Mouse (Mus musculus) left cerebral cortex, postnatal 10 days (tissue): ENCODE measurements at regions not wholly inside any gene's neighbourhood (a gene's known extent, or its start where the extent isn't known, plus 50 kb on each side); places are given as distances from the start of the nearest gene placed in this dataset.

Experiments
- DNase-seq, 2 experiments: peaks; one replicate each; pipeline ENCODE4 v3.0.0; 2021 to 2022; ENCODE audit warnings: low spot score in 2 of 2, mixed read lengths in 1 of 2; ENCODE audit errors: extremely low spot score in 1 of 2
- intact Hi-C: fragments of 180-260 bp; cut with DNase I; formaldehyde crosslinking; loops from one replicate; pipeline ENCODE4 v1.15.1; 2025

DNA sequence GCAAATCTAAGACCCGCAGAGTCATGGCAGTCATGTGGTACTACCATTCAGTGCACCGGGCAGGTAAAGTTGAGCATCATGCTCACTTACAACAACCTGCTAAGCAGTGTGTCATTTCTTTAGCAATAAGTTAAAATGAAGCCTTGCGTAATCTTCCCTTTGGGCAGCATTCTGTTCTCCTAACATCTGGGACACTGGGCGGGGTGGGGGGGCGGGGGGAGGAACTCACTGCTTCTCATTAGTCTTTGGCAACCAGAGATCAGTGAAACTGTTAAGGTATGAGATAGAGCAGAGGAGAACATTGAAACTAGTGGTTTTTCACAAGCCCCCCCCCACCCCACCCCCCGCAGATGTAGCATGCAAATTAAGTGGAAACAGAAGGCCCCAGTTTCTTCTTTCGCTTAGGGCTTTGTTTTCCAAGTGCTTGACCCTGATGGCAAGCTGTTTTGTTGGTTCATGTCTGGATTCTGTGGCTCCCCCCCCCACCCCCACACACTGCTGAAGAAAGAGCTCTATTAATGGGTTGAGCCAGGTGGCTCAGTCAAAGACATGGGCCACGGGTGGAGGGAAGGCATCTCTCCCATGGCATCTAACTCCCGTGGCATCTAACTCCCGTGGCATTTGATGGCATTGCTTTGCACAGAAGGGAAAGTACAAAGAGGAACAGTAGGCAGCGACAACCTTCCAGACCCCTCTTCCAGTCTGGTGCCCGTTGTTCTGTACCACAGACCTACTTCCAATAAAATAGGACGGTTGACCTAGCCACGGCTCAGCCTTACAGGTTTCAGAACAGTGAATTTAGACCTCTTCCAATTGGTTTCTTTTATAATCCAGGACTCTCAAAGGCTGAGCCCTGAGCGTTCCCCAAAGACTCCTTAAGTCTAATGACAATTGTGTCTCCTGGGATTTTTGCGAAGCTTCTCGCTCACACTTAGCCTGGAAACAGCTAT lies 97.2 kb upstream of the Cpm start:
- DNase-seq = no peak
- intact Hi-C loops = no loop called here

DNA sequence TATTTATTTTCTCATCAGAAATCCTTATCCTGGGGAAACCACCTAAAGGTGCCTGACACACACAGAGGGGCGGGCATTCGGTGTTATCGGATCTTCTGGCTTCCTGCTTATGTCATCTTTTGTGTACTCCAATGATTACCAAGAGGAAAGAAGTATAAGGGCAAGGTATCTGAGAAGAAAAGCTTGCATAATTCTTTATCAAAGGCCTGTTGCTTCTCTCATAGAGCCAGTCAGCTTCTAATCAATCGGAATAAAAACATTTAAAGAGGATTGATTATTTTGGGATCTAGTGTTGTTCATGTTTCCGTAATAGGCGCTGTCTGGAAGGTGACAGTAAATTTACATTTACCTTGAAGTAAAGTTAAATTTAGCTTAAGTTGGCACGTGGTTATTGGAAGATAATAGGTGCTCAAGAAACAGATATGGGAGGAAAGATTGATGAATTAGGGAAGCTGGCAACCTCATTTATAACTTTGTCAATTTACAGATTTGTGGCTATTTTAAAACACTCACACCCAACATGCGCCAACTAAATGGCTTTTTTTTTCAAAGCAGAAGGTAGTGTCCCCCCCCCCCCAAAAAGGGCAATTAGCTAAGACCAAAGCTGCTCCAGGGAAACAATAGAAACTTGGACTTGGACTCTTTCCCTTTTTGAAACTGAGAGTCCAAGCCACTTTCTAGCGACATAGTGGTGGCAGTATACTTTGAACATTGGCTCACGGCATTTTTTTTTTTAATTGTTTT lies 98.3 kb upstream of the Cpm start:
- no peak for DNase-seq
- intact Hi-C loops = no loop called here

DNA sequence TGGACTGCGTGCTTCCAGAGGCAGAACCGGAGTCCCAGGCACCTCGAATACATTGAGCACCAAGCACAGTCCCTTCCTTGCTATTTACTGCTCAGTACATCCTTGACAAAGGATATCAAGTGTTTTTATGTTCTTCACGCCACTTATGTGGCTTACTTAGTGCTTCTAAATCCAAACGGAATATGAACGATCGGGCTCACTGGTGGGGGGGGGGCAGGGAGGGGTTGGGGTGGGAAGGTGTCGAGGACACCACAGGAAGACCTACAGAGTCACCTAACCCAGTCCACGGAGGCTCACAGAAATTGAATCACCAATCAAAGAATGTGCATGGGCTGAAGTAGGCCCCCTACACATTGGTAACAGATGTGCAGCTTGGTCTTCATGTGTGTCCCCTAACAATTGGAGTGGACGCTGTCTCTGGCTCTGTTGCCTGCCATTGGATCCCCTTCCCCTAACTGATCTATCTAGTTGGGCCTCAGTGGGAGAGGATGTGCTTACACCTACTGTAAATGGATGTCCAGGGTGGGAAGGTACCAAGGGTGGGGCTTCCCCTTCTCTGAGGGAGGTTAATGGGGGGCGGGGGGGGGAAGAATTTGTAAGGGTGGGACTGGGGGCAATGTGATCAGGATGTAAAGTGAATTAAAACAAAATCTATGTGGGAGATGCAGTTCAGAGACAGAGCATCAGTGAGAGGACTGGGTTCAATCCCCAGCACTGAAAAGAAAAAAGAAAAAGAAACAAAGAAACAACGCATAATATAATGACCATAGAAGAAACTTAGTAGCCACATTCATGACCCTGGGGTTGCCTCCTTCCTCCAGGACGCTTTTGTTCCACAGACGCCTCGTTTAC lies 99.1 kb upstream of the Cpm start:
- DNase-seq = no peak
- intact Hi-C loops = no loop called here

DNA sequence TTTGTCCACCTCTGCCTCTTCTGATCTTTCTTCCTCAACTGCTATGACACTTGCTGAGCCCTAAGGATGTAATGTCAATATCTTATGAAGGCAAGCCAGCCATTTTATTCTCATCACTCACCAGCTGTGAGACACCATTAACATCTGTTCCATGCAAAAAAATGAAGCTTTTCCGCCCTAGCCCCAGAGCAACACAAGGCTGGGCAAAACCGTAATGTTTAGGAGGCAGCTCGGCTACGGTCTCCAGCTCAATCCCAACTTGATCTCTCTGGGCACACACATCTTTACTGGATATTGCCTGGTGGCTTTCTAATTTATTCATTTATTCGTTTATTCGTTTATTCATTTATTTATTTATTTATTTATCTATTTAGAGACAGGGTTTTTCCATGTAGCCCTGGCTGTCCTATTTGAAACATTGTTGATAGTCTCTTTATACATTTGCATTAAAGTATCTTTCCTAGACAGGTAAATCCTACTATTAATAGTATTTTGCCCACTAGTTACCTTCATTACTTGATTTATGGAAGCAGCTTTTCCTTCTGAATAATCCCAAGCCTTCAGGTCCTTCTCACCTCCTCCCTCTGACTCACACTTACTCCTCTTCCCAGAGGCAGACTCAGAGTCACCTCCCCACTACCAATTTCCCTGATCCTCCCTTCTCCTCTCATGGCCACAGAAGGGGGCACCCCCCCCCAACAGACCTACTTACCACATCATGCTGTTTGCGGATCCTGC lies 99.9 kb upstream of the Cpm start:
- no peak for DNase-seq
- intact Hi-C loops = no loop called here

DNA sequence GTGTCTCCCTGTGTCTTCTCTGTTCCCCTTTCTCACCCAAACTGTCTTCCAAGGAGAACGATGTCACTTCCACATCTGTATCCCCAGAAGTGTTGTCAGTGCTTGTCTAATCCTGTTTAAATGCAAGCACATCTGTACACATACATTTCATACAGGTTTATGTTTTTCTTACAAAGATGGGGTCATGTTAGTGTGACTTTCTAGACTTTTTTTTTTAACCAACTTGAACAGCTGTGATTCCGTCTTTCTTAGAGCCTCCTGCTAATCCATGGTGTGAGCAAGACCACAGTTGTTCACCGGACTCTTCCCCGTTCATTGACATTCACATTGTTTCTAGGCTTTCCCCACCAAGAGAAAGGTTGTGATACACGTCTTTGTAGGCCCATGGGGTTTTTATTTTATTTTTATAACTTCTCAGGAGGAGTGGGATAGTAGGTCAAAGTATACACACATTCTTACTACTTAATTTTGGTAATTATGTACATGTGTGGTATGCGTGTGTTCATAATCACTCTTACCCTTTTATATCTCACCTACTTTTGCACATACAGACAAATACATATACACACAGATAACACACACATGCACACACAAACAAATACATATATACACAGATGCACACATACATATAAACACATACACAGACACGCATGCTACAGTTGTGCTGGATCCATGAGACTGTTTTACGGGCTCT lies 100.6 kb upstream of the Cpm start:
- no peak for DNase-seq
- intact Hi-C loops = no loop called here

DNA sequence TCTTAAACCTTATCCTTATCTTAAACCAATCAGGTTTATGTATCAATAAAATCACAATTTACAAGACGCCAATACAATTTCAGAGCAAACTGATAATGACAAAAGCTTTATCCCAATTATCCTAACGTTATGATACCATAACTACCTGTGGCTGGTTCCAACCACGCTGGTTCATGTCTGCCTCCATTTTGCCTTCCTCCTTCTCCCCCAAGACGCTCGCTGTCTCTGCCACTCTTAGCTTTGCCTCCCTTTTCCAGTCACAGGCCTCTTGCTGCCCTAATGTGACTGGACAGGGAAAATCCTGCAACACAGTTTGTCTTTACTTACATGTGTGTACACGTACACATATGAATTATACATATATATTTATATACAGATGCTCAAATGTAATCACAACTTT lies 101.3 kb upstream of the Cpm start:
- no peak for DNase-seq
- intact Hi-C loops = no loop called here

DNA sequence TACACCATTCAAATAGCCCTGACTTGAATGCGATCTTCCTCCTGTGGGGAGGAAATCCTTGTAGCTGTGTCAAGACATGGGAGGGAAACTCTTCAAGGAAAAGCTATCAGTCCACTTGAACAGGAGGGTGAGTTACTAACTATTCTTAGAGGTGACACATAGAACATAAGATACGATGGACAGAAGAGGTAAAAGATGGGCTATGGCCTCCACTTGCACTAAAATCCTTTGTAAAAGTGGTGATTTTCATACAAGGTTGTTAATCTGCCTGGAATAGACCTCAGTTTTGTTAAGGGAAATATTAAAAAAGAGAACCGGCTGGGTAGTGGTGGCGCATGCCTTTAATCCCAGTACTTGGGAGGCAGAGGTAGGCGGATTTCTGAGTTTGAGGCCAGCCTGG lies 102.1 kb upstream of the Cpm start:
- intact Hi-C loops = no loop called here
- DNase-seq = no peak

DNA sequence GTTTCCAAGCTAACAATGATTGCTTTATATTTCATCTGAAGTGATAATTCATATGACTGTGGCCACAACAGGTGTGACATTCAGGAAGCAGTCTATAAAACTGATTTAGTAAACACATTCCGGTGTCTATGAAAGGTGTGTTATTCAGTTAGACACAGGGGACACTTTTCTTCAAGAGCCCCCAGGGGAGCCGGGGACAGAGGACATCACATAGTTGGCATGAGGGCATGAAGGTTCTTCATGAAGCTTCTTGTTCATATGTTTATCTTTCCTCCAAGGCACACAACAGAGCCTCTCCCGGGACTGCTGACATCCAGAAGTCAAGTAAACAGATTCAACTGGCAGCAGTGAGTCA lies 102.5 kb upstream of the Cpm start:
- intact Hi-C loops = no loop called here

DNA sequence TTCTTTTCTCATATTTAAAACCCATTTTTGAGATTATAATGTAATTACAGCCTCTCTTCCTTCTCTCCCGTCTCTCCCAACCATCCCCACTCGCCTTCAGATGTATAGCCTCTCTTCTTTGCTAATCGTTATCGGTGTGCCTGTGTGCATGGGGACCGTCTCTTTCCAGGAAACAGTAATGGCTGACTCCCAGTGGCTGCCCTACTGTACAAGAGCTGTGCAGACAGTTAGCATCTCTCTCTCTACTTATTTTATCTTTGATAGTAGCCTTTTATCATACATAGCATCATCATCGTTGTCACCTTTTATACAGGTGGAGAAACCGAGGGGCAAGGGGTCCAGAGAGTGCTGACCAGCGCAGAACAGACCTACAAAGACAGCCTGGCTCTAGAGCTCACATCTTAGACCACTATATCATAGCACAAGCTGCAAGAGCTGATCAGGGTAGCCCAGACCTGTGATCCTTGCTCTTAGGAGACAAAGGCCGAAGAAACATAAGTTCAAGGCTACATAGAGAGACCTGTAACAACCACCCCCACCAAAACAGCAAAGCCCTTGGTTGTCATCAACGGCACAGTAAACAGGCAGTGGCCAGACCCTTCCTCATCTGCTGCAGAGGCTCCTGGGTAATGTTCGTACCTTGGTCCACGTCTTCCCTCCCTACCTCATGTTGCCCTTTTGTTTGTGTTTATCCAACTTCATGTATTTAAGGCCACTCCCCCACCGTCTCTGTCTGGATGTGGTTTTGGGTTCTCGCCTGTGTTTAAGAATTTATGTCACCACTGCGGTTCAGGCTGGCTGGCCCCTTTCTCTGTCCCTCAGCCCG lies 103.1 kb upstream of the Cpm start:
- DNase-seq = no peak
- intact Hi-C loops = no loop called here

More for the DNA sequence above, 102.5 kb upstream of the Cpm start:
- no peak for DNase-seq

DNA sequence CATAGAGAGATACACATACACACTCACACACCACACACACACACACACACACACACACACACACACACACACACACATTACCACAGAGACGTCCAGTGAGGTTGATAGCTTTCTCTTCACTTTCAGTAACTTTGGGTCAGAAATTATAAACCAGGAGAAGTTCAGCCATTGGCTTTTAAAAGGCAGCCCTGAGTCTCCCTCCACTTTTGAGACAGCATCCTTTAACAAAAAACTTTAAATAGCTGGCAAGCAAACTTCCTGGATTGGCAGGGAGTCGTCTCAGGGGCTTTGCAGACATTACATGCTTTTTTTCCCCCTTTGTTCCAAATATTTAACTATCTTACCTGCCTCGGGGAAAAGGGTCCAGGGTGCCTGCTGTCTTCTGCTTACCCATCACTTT lies 103.7 kb upstream of the Cpm start:
- DNase-seq = no peak
- intact Hi-C loops = no loop called here

DNA sequence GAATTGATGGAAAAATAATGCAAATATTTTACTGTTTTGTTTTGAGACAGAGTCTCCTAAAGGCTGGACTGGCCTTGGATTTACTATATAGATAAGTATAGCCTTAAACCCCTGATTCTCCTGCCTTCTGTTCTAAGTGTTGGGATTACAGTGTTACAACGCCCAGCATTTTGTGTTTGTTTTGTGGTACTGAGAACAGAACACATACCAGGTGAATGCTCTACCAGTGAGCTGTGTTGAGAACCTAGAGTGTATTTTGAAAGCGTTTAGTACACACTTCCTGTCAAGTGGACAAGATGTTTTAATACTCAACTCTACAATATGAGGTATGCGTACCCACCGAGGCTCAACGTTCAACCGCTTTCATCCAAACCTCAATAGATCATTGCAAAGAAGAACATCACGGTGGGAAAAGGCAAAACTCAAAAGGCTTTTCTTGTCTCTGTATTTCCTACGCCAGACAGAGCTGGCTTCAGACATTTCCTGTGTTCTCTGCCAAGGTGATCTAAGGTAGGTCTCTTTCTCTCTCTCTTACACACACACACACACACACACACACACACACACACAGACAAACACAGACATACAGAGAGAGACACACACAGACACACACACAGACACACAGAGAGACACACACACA lies 104.3 kb upstream of the Cpm start:
- no peak for DNase-seq
- intact Hi-C loops = no loop called here

DNA sequence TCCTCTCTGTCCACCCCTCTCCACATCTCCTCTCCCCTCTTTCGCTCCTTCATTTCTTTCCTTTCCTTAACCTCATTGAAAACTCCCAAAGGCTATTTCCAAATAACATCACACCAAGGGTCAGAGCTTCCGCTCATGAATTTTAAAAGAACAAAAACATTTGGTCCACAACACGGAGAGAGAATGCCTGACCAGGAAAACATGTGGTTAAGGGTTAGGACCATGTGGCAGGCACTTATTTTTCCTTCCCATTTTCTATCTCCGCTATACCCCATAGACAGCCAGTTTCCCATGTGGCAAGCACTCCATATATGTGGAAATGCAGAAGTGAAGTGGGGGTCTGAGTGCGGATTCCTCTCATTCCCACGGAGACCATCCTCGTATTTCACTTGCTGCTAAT lies 105.2 kb upstream of the Cpm start:
- intact Hi-C loops = no loop called here
- no peak for DNase-seq

DNA sequence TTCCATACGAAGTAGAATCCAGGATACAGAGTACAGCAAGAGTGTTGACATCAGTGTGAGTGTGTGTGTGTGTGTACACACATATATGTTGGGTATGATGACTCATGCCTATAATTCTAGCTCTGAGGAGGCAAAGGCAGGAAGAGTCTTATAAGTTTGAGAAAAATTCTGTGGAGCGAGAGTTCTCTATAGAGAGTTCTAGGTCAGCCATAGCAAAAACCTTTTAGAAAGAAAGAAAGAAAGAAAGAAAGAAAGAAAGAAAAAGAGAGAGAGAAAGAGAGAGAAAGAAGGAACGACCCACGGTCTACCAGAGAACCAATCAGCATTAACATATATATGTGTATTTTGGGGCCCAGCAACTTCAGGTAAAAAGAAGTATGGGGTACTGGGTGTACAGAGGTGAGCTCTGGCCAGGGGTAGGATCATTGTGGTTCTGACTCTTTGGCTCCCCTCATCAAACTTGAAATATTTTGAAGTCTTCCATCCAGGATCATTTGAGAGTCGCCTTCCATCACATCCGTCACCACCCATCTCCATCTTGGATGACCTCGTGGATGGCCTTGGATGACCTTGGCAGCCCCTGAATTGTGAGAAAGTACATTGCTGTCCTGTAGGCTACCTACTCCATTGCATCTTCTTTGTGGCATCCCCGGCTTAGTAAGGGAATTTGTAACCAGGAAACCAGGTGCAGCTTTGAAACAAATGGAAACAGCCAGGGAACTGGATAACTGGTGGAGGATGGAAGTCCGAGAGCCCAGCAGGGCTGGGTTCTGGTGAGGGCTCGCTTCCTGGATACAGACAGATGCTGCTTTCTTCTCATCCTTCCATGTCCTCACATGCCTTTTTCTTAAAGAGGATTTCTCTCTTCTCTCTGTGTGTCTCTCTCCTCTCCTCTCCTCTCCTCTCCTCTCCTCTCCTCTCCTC lies 106.1 kb upstream of the Cpm start:
- intact Hi-C loops = no loop called here
- DNase-seq = no peak

DNA sequence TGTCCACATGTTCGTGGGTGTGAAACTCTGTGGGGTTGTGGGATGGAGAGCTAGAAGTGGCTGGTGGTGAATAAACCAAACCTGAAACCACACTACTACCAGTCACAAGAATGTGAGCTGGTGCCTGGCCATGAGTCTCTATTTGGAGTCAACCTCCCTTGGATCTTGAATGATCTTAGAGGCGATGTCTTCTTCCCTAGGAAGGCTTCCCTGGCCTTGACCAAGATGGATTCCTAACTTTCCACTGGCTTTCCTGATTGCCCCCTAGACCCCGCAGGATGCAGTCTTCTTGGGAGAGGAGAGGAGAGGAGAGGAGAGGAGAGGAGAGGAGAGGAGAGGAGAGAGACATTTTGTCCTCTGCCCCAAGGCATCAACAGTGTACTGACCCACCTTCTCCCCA lies 106.9 kb upstream of the Cpm start:
- DNase-seq = no peak
- intact Hi-C loops = no loop called here

DNA sequence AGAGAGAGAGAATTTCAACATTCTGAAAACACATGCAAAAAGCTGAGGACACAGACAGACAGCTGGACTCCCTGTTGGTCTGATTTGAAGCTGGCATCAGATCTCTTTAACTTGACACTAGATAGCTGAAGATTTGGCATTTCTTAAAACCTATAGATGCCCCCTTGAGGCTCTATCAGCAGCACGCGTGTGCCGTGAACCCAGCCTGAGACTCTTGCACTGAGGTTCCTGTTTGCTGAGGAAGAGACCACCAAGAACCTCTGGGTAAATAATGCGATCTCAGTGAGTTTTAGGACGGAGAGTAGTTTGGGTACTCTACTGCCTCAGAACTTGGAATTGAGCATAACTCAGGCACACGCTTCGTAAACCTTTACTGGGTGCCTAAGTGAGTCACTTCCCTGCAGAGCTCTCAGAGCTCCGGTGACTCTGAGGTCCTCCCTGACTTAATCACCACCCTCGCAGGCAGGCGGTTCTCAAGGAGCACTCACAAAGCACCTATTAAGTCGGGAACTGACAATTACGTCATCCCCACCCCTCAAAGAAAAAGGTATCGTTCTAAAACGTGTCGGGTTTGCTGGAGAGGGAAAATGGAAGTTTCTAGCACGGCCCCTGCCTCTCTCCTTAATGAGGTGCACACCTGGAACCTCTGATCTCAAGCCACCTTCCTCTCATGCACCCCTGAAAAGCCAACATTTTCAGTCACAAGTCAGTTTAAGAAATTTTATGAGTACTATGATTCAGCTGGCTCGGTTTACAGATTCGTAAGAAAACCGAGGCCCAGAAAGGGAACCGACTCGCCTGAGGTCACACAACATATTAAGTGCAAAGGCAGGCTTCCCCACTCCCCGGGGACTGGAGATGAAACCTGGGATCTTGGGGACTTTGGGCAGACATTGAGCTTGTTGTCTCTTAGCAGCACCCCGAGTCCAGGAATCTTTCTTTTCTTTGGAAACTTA lies 107.7 kb upstream of the Cpm start:
- intact Hi-C loops = no loop called here
- DNase-seq = no peak
